Mouse (Mus musculus) heart, embryonic 13.5 days (tissue): ENCODE measurements at regions not wholly inside any gene's neighbourhood (a gene's known extent, or its start where the extent isn't known, plus 50 kb on each side); places are given as distances from the start of the nearest gene placed in this dataset.
A peak's percentile ranks its signal among the peaks of the same experiment; 100 is the strongest.

Experiments
- ATAC-seq: fragments of 200-750 bp; cut with Nextera tagmentation; 2 replicates; pipeline ENCODE4 v1.8.0; 2017; ENCODE audit warnings: moderate TSS enrichment; ENCODE audit not compliant: insufficient number of reproducible peaks, low FRiP score, low TSS enrichment; ENCODE audit errors: extremely low read depth
- H3K27ac ChIP-seq: fragments of 300-500 bp; sonication (generic); replicated peaks from 2 replicates; pipeline ENCODE4 v1.5.1; 2015; ENCODE audit warnings: moderate library complexity, mild to moderate bottlenecking, inconsistent platforms
- H3K27me3 ChIP-seq: fragments of 300-500 bp; sonication (generic); replicated peaks from 2 replicates; pipeline ENCODE4 v1.6.1; 2015; ENCODE audit warnings: mild to moderate bottlenecking, inconsistent platforms
- H3K36me3 ChIP-seq: fragments of 300-500 bp; sonication (generic); 2 replicates; pipeline ENCODE4 v1.6.1; 2015; ENCODE audit warnings: mild to moderate bottlenecking, inconsistent platforms
- H3K4me1 ChIP-seq: fragments of 300-500 bp; sonication (generic); 2 replicates; pipeline ENCODE4 v1.6.1; 2015; ENCODE audit warnings: inconsistent platforms
- H3K4me2 ChIP-seq: fragments of 300-500 bp; sonication (generic); 2 replicates; pipeline ENCODE4 v1.6.1; 2015; ENCODE audit warnings: inconsistent platforms, mild to moderate bottlenecking, moderate library complexity
- H3K4me3 ChIP-seq: fragments of 300-500 bp; sonication (generic); 2 replicates; pipeline ENCODE4 v1.5.1; 2015; ENCODE audit warnings: moderate library complexity, mild to moderate bottlenecking, inconsistent platforms
- H3K9ac ChIP-seq: fragments of 300-500 bp; sonication (generic); 2 replicates; pipeline ENCODE4 v1.6.1; 2015; ENCODE audit warnings: inconsistent platforms, mild to moderate bottlenecking, moderate library complexity
- H3K9me3 ChIP-seq: fragments of 300-500 bp; sonication (generic); 2 replicates; pipeline ENCODE4 v1.6.1; 2016; ENCODE audit warnings: inconsistent platforms
- WGBS: fragments of 180-500 bp; shearing (Covaris S2); methylation state at CpG from one replicate; pipeline ENCODE4 v1.1.7; 2015; ENCODE audit warnings: mixed read lengths; 5-methylcytosine and 5-hydroxymethylcytosine counted together

GRCm38 (mm10) chr16:24197618-24198017, 195.7 kb upstream of the Lpp start:
- peaks cover 40% of the 10 kb centered on the region for H3K4me1 ChIP-seq
- H3K4me2 ChIP-seq: no peak overlapping the region
- H3K36me3 ChIP-seq: no peaks in the 10 kb centered on the region
- no peaks in the 10 kb centered on the region for H3K27me3 ChIP-seq
- H3K27ac ChIP-seq: no peak overlapping the region
- 66% methylated on average over 5 of the region's 5 CpGs for WGBS
- no peak overlapping the region for H3K9ac ChIP-seq
- ATAC-seq: no peak
- H3K9me3 ChIP-seq: no peaks in the 10 kb centered on the region
- H3K4me3 ChIP-seq: no peak overlapping the region

DNA sequence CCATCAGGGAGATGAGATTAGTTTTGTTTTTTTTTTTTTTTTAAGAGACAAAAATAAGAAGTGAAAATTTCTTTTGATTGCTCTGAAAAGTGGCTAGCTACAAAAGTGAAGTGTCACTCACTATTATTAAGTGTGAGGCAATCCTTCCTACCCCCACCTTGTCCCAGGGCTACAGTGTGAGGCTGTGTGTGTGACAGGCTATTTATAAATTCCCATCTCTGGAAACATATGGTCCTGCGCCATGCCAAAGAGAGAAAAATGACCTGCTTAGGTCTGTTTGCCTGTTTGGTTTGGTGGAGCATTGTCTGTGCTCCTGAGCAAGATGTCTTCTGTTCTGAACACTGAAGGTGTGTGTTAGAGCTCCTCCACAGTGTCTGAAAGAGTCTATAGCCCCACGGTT, 199.4 kb upstream of the Lpp start:
- Histone ChIP-seq H3K27ac (no peak overlapping the region), H3K4me1 (peaks cover 15% of the 10 kb centered on the region), H3K36me3 (no peaks in the 10 kb centered on the region), H3K9me3 (no peaks in the 10 kb centered on the region), H3K4me3 (no peak overlapping the region), H3K27me3 (no peaks in the 10 kb centered on the region), H3K9ac (no peak overlapping the region), H3K4me2 (no peak overlapping the region)
- WGBS: 59% methylated on average over 2 of the region's 2 CpGs
- no peak for ATAC-seq

DNA sequence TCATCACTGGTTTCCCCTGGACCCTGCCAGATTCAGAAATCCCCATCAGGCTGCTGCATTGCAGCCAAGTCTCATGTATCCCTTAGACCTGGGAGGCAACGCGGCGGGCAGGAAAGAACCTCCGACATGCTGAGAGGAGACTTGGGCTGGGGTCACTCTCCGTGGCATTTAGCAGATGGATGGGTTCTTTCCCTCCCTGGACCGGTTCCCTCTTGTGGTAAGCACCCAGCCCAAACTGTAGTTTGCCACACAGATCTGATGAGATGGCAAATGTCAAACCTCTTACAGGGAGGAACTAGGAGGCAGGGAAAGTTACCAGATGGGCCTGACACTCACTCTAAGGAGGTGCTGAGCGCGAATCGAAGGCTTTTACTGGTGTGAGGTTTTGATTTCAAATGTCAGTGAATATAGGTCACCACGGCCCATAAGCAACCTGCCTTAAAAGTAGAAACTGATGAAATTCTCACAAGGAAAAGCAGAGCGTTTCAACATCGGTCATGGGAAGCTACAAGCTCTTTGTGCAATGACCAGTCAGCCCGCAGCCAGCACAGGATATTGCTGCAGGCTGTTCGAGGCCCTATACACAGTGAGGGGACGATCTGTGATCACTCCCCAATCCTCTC, 199.9 kb upstream of the Lpp start:
- 60% methylated on average over 15 of the region's 15 CpGs for WGBS
- Histone ChIP-seq H3K4me3 (no peak overlapping the region), H3K4me2 (no peak overlapping the region), H3K9me3 (no peaks in the 10 kb centered on the region), H3K27me3 (no peaks in the 10 kb centered on the region), H3K27ac (no peak overlapping the region), H3K9ac (no peak overlapping the region), H3K36me3 (no peaks in the 10 kb centered on the region), H3K4me1 (peaks cover 15% of the 10 kb centered on the region)
- no peak for ATAC-seq

GRCm38 (mm10) chr16:24192013-24192412, 201.3 kb upstream of the Lpp start:
- Histone ChIP-seq H3K27ac (no peak overlapping the region), H3K4me2 (no peak overlapping the region), H3K9me3 (no peaks in the 10 kb centered on the region), H3K4me1 (peaks cover 18% of the 10 kb centered on the region), H3K27me3 (no peaks in the 10 kb centered on the region), H3K9ac (no peak overlapping the region), H3K36me3 (no peaks in the 10 kb centered on the region), H3K4me3 (no peak overlapping the region)
- no peak for ATAC-seq
- WGBS: 68% methylated on average over 1 of the region's 1 CpGs

GRCm38 (mm10) chr16:24187131-24187530, 198.5 kb upstream of the Bcl6 start:
- WGBS: 26% methylated on average over 6 of the region's 6 CpGs
- H3K27ac ChIP-seq: no peak overlapping the region

GRCm38 (mm10) chr16:24185989-24186388, 197.3 kb upstream of the Bcl6 start:
- no peak overlapping the region for H3K9ac ChIP-seq
- no peaks in the 10 kb centered on the region for H3K36me3 ChIP-seq
- no peak overlapping the region for H3K4me2 ChIP-seq
- H3K27ac ChIP-seq: no peak overlapping the region
- no peaks in the 10 kb centered on the region for H3K27me3 ChIP-seq
- ATAC-seq: no peak
- 57% methylated on average over 6 of the region's 6 CpGs for WGBS
- no peak overlapping the region for H3K4me3 ChIP-seq
- H3K4me1 ChIP-seq: peaks cover 18% of the 10 kb centered on the region
- no peaks in the 10 kb centered on the region for H3K9me3 ChIP-seq

More at GRCm38 (mm10) chr16:24187131-24187530, 198.5 kb upstream of the Bcl6 start:
- ATAC-seq: no peak
- Histone ChIP-seq H3K9me3 (no peaks in the 10 kb centered on the region), H3K9ac (no peak overlapping the region), H3K4me3 (no peak overlapping the region), H3K36me3 (no peaks in the 10 kb centered on the region), H3K4me1 (peaks cover 18% of the 10 kb centered on the region), H3K27me3 (no peaks in the 10 kb centered on the region), H3K4me2 (no peak overlapping the region)

DNA sequence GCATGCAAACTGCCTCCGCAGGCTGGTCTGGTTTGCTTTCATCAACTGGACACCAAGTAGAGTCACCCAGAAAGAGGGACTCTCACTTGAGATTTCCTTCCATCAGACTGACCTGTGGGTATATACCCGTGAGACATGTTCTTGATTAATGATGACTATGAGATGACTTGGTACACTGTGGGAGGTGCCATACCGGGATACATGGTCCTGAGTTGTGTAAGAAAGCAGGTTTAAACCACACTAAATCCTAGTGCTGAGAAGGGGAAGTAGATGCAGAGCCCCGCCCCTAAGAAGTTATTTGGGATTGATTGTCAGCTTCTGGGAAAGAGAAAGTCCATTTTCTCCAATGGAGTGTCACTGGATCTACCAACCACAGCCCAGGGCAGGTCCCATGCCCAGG, 196.2 kb upstream of the Bcl6 start:
- no peaks in the 10 kb centered on the region for H3K36me3 ChIP-seq
- ATAC-seq: no peak
- H3K9ac ChIP-seq: no peak overlapping the region
- no peaks in the 10 kb centered on the region for H3K27me3 ChIP-seq
- 80% methylated on average over 4 of the region's 4 CpGs for WGBS
- H3K4me2 ChIP-seq: no peak overlapping the region
- no peak overlapping the region for H3K4me3 ChIP-seq
- H3K9me3 ChIP-seq: no peaks in the 10 kb centered on the region
- H3K27ac ChIP-seq: no peak overlapping the region
- peaks cover 26% of the 10 kb centered on the region for H3K4me1 ChIP-seq

GRCm38 (mm10) chr16:24183216-24183615, 194.6 kb upstream of the Bcl6 start:
- no peak overlapping the region for H3K9ac ChIP-seq
- WGBS: 27% methylated on average over 3 of the region's 3 CpGs
- no peaks in the 10 kb centered on the region for H3K27me3 ChIP-seq
- H3K27ac ChIP-seq: peak overlapping the region; percentile 54; the same call in 1 of the 2 replicates
- no peak overlapping the region for H3K4me2 ChIP-seq
- no peaks in the 10 kb centered on the region for H3K9me3 ChIP-seq
- H3K4me1 ChIP-seq: peaks cover 26% of the 10 kb centered on the region
- H3K4me3 ChIP-seq: no peak overlapping the region
- H3K36me3 ChIP-seq: no peaks in the 10 kb centered on the region
- peak; percentile 31; the same call in 1 of the 2 replicates for ATAC-seq

DNA sequence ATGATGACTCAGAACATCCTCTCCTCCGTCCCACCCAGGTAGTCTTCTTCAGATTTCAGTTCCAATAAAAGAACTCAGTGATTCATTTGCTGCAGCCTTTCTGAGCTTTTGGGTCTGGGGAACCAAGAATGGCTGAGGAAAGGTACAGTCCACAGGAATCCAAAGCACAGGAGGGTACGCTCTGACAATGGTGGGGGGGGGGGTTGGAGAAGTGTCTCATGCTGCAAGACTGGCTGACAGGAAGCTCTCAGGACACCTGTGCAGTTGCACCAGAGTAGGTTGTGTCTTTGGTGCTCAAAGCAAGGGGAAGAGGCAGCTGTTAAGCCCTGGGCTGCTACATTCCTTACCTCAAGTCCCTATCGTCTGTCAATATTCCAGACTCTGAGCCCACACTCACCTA, 192.7 kb upstream of the Bcl6 start:
- Histone ChIP-seq H3K9ac (no peak overlapping the region), H3K9me3 (no peaks in the 10 kb centered on the region), H3K4me1 (peaks cover 20% of the 10 kb centered on the region), H3K27me3 (no peaks in the 10 kb centered on the region), H3K27ac (no peak overlapping the region), H3K4me2 (no peak overlapping the region), H3K4me3 (no peak overlapping the region), H3K36me3 (no peaks in the 10 kb centered on the region)
- no peak for ATAC-seq
- WGBS: 75% methylated on average over 3 of the region's 3 CpGs

DNA sequence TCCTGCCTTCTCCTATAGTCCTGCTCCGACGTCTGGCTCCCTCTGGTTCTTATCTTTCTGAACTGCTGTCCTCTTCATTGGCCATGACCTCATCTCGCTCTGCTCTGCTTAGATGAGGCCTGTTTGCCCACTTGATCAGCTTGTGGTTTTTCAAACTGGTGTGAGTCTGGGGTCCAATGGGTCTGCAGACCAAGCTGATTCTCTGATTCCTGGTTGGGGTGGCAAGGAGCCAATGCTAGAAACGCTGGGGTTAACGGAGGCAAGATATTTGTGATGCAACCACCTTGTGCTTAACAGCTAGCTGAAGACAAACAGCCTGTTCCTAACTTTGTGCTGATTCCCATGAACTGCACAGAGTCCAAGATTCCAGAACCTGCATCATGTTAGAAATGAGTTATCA, 192.0 kb upstream of the Bcl6 start:
- 52% methylated on average over 5 of the region's 5 CpGs for WGBS
- ATAC-seq: no peak

DNA sequence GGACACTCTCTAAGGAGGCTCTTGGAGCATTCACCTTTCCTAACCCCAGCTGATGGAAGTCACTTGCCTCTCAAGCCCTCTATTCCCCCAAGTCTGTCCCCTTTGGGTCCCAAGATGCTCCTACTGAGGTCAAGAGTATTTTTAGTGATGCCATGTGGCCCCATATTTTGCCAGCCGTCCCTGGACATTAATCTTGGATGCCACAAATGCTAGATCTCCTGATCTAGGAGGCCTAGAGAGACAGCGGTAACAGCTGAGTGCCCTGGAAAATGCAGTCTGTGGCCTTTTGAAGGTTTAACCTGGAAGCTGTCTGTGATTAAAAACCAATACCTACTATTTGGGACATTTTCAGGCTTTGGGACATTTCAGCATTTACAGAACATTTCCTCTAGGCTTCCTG, 188.9 kb upstream of the Bcl6 start:
- WGBS: 62% methylated on average over 2 of the region's 2 CpGs
- Histone ChIP-seq H3K36me3 (no peaks in the 10 kb centered on the region), H3K9me3 (no peaks in the 10 kb centered on the region), H3K9ac (no peak overlapping the region), H3K27ac (no peak overlapping the region), H3K4me2 (no peak overlapping the region), H3K4me1 (peaks cover 19% of the 10 kb centered on the region), H3K27me3 (peaks cover 8% of the 10 kb centered on the region), H3K4me3 (no peak overlapping the region)
- no peak for ATAC-seq

More for the DNA sequence above, 192.0 kb upstream of the Bcl6 start:
- Histone ChIP-seq H3K9me3 (no peaks in the 10 kb centered on the region), H3K4me2 (no peak overlapping the region), H3K4me1 (peaks cover 27% of the 10 kb centered on the region), H3K9ac (no peak overlapping the region), H3K27me3 (no peaks in the 10 kb centered on the region), H3K4me3 (no peak overlapping the region), H3K27ac (no peak overlapping the region), H3K36me3 (no peaks in the 10 kb centered on the region)

DNA sequence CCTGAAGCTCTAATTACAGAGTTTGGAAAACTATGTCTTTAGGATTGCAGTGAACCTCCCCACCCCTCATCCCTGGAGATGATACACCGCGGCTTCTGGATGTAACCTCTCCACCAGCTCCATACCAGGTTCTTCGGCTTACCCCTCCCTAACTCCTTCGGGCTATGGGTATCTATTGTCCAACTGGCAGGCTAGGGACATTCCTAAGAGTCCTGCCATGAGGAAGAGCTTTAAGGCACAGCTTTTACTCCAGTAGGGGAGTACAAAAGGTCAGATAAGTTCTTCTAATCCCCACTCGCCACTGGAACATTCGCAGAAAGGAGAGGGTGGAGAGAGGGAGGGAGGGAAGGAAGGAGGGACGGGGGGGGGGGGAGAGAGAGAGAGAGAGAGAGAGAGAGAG, 188.5 kb upstream of the Bcl6 start:
- Histone ChIP-seq H3K4me3 (no peak overlapping the region), H3K27me3 (peaks cover 8% of the 10 kb centered on the region), H3K27ac (no peak overlapping the region), H3K9ac (no peak overlapping the region), H3K9me3 (no peaks in the 10 kb centered on the region), H3K4me2 (no peak overlapping the region), H3K4me1 (peaks cover 19% of the 10 kb centered on the region), H3K36me3 (no peaks in the 10 kb centered on the region)
- no peak for ATAC-seq
- WGBS: 68% methylated on average over 7 of the region's 7 CpGs
